Mouse (Mus musculus): ENCODE measurements around the gene Pnpla3. TPM values are rescaled to one million over a fixed set of nuclear protein-coding genes. Genes with fewer than 3 reads are reported as not detected.

Pnpla3 gene
- polyA plus RNA-seq, 1 experiment from 2014 or later, result 6.0 TPM

GRCm38 (mm10) chr15:84212031-84212755, 44.6 kb downstream of the Pnpla3 start:
- whole genome bisulfite sequencing, result 43% methylated on average over 6 of the region's 6 CpGs

GRCm38 (mm10) chr15:84212756-84213105, 45.1 kb downstream of the Pnpla3 start:
- Histone ChIP-seq H3K9ac (ENCODE audit: low read depth, low read length) (no peak overlapping the region), H3K9me3 (ENCODE audit: control insufficient read depth, low read length) (no peaks in the 10 kb centered on the region), H3K27ac (ENCODE audit: low read depth, low read length) (no peak overlapping the region), H3K36me3 (ENCODE audit: control insufficient read depth, insufficient read depth, low read length) (peaks cover 15% of the 10 kb centered on the region), H3K4me1 (ENCODE audit: control insufficient read depth, insufficient read depth, low read depth, low read length) (peaks cover 11% of the 10 kb centered on the region), H3K4me2 (ENCODE audit: low read length) (no peak overlapping the region), H3K27me3 (replicated peaks; ENCODE audit: control insufficient read depth, insufficient read depth, low read length) (no peaks in the 10 kb centered on the region), H3K4me3 (ENCODE audit: low read length) (no peak overlapping the region)
- ATAC-seq, result no peak
- WGBS, result 54% methylated on average over 2 of the region's 2 CpGs

More at GRCm38 (mm10) chr15:84212031-84212755, 44.6 kb downstream of the Pnpla3 start:
- Histone ChIP-seq H3K4me1 (ENCODE audit: control insufficient read depth, insufficient read depth, low read depth, low read length) (peaks cover 11% of the 10 kb centered on the region), H3K27me3 (replicated peaks; ENCODE audit: control insufficient read depth, insufficient read depth, low read length) (no peaks in the 10 kb centered on the region), H3K9ac (ENCODE audit: low read depth, low read length) (0 out of 2 replicates have a peak overlapping the region, but pooled peaks have one; percentile 33), H3K4me3 (ENCODE audit: low read length) (no peak overlapping the region), H3K4me2 (ENCODE audit: low read length) (no peak overlapping the region), H3K9me3 (ENCODE audit: control insufficient read depth, low read length) (no peaks in the 10 kb centered on the region), H3K27ac (ENCODE audit: low read depth, low read length) (no peak overlapping the region), H3K36me3 (ENCODE audit: control insufficient read depth, insufficient read depth, low read length) (peaks cover 20% of the 10 kb centered on the region)
- peak; percentile 70 for ATAC-seq

- Histone ChIP-seq H3K4me1 (ENCODE audit: control insufficient read depth, insufficient read depth, low read depth, low read length) (peaks cover 11% of the 10 kb centered on the region), H3K4me2 (ENCODE audit: low read length) (no peak overlapping the region), H3K9me3 (ENCODE audit: control insufficient read depth, low read length) (no peaks in the 10 kb centered on the region), H3K4me3 (ENCODE audit: low read length) (no peak overlapping the region), H3K27me3 (replicated peaks; ENCODE audit: control insufficient read depth, insufficient read depth, low read length) (no peaks in the 10 kb centered on the region), H3K36me3 (ENCODE audit: control insufficient read depth, insufficient read depth, low read length) (peaks cover 15% of the 10 kb centered on the region; the same call in 1 of the 2 replicates), H3K9ac (ENCODE audit: low read depth, low read length) (no peak overlapping the region), H3K27ac (ENCODE audit: low read depth, low read length) (no peak overlapping the region)
- 94% methylated on average over 6 of the region's 6 CpGs for WGBS
- ATAC-seq, result no peak
These were observed 45.6 kb downstream of the Pnpla3 start for GRCm38 (mm10) chr15:84213162-84213739.

DNA sequence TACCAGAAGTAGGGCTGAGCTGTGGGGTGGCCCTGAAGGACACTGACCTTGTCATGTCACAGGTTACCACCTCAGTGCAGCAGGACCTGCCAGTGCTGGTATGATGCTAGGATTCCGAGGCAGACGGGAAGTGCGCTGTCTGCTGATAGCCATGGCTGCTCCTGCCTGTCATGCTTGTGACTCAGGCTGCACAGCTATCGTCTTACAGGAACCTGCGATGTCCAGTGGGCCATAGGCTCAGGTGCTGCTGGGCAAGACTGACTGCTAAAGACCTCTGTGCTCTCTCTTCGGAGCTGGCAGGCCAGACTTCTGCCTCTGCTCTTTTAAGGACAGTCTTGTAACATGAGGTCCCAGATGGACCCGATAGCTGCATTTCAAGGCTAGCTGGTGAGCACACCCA, 46.8 kb downstream of the Pnpla3 start:
- H3K27ac ChIP-seq (ENCODE audit: low read depth, low read length), result no peak overlapping the region
- no peak overlapping the region for H3K9ac ChIP-seq (ENCODE audit: low read depth, low read length)
- H3K4me3 ChIP-seq (ENCODE audit: low read length), result no peak overlapping the region
- no peak overlapping the region for H3K4me2 ChIP-seq (ENCODE audit: low read length)
- WGBS, result 93% methylated on average over 7 of the region's 7 CpGs
- H3K36me3 ChIP-seq (ENCODE audit: control insufficient read depth, insufficient read depth, low read length), result peaks cover 9% of the 10 kb centered on the region; the same call in 1 of the 2 replicates
- H3K4me1 ChIP-seq (ENCODE audit: control insufficient read depth, insufficient read depth, low read depth, low read length), result peaks cover 11% of the 10 kb centered on the region
- no peaks in the 10 kb centered on the region for H3K27me3 ChIP-seq (replicated peaks; ENCODE audit: control insufficient read depth, insufficient read depth, low read length)
- ATAC-seq, result no peak
- H3K9me3 ChIP-seq (ENCODE audit: control insufficient read depth, low read length), result no peaks in the 10 kb centered on the region

DNA sequence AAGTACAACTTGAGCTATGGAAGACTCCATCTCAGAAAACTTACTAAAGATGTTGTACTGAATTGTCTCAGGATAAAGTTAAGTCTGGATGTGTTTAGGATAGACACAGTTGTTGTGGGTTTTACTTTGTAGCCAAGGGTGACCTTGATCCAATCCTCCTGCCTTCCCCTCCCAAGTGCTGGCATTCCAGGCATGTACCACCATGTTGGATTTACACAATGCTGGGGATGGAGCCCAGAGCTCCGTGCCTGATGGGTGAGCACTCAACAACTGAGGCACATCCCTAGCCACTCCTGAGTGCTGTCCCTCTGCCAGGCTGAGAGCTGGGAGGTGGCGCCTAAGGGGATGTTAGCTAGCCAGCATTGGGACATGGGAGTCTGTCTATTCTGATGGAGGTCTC, 47.6 kb downstream of the Pnpla3 start:
- Histone ChIP-seq H3K4me3 (ENCODE audit: low read length) (no peak overlapping the region), H3K4me1 (ENCODE audit: control insufficient read depth, insufficient read depth, low read depth, low read length) (peaks cover 11% of the 10 kb centered on the region), H3K27me3 (replicated peaks; ENCODE audit: control insufficient read depth, insufficient read depth, low read length) (no peaks in the 10 kb centered on the region), H3K36me3 (ENCODE audit: control insufficient read depth, insufficient read depth, low read length) (peaks cover 7% of the 10 kb centered on the region; the same call in 1 of the 2 replicates), H3K9me3 (ENCODE audit: control insufficient read depth, low read length) (no peaks in the 10 kb centered on the region), H3K9ac (ENCODE audit: low read depth, low read length) (no peak overlapping the region), H3K27ac (ENCODE audit: low read depth, low read length) (no peak overlapping the region), H3K4me2 (ENCODE audit: low read length) (no peak overlapping the region)
- no peak for ATAC-seq
- 83% methylated on average over 2 of the region's 2 CpGs for whole genome bisulfite sequencing

GRCm38 (mm10) chr15:84216026-84216425, 48.4 kb downstream of the Pnpla3 start:
- Histone ChIP-seq H3K9me3 (ENCODE audit: control insufficient read depth, low read length) (no peaks in the 10 kb centered on the region), H3K36me3 (ENCODE audit: control insufficient read depth, insufficient read depth, low read length) (peaks cover 5% of the 10 kb centered on the region; the same call in 1 of the 2 replicates), H3K9ac (ENCODE audit: low read depth, low read length) (no peak overlapping the region), H3K4me3 (ENCODE audit: low read length) (no peak overlapping the region), H3K4me2 (ENCODE audit: low read length) (no peak overlapping the region), H3K27ac (ENCODE audit: low read depth, low read length) (no peak overlapping the region), H3K27me3 (replicated peaks; ENCODE audit: control insufficient read depth, insufficient read depth, low read length) (no peaks in the 10 kb centered on the region), H3K4me1 (ENCODE audit: control insufficient read depth, insufficient read depth, low read depth, low read length) (peaks cover 11% of the 10 kb centered on the region)
- no peak for ATAC-seq

- Histone ChIP-seq H3K4me3 (ENCODE audit: low read length) (no peak overlapping the region), H3K9ac (ENCODE audit: low read depth, low read length) (no peak overlapping the region), H3K27me3 (replicated peaks; ENCODE audit: control insufficient read depth, insufficient read depth, low read length) (no peaks in the 10 kb centered on the region), H3K27ac (ENCODE audit: low read depth, low read length) (no peak overlapping the region), H3K36me3 (ENCODE audit: control insufficient read depth, insufficient read depth, low read length) (peaks cover 4% of the 10 kb centered on the region; the same call in 1 of the 2 replicates), H3K9me3 (ENCODE audit: control insufficient read depth, low read length) (no peaks in the 10 kb centered on the region), H3K4me1 (ENCODE audit: control insufficient read depth, insufficient read depth, low read depth, low read length) (peaks cover 11% of the 10 kb centered on the region), H3K4me2 (ENCODE audit: low read length) (no peak overlapping the region)
- WGBS, result 41% methylated on average over 7 of the region's 7 CpGs
- ATAC-seq, result no peak
These were observed 48.9 kb downstream of the Pnpla3 start for GRCm38 (mm10) chr15:84216461-84217084.

DNA sequence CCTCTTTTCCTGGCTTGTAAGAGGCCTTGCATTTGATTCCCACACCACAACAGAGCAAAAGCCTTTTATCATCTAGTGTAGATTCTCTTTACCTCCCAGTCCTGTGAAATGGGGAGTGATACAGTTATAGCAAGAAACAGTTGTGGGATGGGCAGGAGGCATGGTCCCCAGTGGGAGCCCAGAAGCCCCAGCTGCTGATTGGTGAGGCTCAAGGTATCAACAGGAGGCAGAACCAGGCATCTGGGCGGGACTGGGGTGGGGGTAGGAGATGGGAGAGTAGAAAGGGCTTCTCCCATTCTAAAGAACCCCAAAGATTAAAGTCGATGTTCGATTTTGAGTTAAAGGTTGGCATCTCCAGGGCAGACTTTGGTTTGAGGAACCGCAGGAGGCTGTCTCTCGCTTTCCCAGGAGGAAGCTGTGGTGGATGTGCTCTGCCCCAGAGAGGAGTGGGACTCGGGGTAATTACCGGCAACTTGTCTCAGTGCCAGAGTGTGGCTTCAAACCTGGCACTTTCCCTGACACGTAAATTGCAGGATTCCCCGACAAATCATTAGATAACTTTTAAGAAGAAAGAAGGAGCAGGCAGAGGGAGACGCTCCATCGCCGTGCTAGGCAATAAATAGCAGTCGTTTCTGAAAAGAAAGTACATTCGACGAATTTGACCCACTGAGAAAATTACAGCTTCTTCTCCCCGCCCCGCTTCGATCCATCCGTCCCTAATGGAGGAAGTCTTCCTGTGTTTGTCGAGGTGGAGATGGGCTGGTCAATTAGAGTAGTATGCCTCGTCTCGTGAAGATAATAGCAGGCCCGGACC, 50.5 kb downstream of the Pnpla3 start:
- peaks cover 8% of the 10 kb centered on the region for H3K4me1 ChIP-seq (ENCODE audit: control insufficient read depth, insufficient read depth, low read depth, low read length)
- 36% methylated on average over 23 of the region's 23 CpGs for WGBS
- H3K27ac ChIP-seq (ENCODE audit: low read depth, low read length), result no peak overlapping the region
- ATAC-seq, result no peak
- H3K4me2 ChIP-seq (ENCODE audit: low read length), result no peak overlapping the region
- H3K4me3 ChIP-seq (ENCODE audit: low read length), result no peak overlapping the region
- H3K27me3 ChIP-seq (replicated peaks; ENCODE audit: control insufficient read depth, insufficient read depth, low read length), result no peaks in the 10 kb centered on the region
- no peak overlapping the region for H3K9ac ChIP-seq (ENCODE audit: low read depth, low read length)
- no peaks in the 10 kb centered on the region for H3K9me3 ChIP-seq (ENCODE audit: control insufficient read depth, low read length)
- no peaks in the 10 kb centered on the region for H3K36me3 ChIP-seq (ENCODE audit: control insufficient read depth, insufficient read depth, low read length)
